Mouse (Mus musculus): Measurements from ENCODE around the gene Arl16.

Gene Arl16

GRCm38 (mm10) chr11:120444106-120444505, 23.3 kb downstream of the Arl16 start:
- DNase-seq = no peak

- DNase-seq = no peak
Measured at GRCm38 (mm10) chr11:120442765-120443280, 24.6 kb downstream of the Arl16 start.

- DNase-seq = no peak
Measured at GRCm38 (mm10) chr11:120442344-120442743, 25.1 kb downstream of the Arl16 start, which contains the start of gene Tspan10. Tspan10 (plus strand) TSS chr11:120442644.

DNA sequence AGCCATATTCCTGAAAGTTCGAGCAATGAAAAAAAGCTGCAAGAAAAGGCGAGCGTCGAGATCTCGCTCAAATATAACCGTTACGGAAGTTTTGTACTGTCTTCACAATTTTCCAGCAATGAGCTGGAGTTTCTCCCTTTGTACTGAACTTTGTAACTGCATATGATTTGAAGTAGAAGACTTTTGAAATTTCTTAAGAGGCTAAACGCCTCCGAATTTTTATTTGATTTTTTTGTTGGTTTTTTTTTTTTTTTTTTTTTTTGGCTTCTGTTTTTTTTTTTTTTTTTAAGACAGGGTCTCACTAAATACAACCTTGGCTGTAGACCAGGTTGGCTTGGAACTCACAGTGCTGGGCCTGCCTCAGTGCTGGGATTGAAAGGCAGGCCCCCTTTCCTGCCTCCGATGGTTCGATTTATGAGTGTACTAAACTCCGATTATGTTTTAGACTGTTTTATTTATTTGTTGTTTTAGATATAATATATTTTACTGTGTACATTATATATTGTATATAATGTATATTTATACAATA, 29.5 kb downstream of the Arl16 start:
- DNase-seq = no peak

DNA sequence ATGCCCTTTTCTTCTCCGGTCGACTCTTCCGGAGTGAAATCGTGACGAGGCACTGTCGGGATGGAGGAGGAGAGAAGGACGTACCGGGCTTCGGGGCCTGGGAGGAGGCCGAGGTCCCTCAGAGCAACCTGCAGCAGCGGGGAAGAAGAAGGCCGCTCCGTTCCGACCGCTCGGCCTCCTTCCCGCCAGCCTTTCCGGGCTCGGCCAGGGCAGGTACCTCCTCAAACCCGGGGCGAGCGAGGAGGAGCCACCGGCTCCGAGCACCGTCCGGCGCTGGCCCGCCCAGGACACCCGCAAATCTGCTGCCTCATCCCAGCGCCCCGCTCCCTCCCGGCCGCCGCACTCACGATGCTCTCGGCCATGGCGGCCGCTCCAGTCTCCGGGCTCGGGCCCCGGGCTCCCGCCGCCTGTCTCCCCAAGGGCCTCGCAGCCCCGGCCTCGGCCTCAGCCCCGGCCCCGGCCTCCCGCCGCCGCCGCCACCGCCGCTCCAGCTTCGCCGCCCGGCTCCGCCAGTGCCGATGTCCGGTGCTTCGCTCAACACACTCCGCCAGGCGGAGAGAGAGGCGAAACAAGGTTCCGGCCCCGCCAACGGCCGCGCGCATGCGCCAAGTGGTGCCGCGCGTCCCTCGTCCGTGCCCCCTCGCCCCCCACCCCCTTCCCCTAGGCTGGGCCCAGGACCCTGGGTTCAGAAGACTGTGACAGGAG, 30.1 kb downstream of the Arl16 start, which contains the start of gene Nploc4:
Gene Nploc4 (minus strand): TSS at position 557 of the 705 bp plus-strand sequence.
- peak; percentile 94 for DNase-seq

GRCm38 (mm10) chr11:120426727-120427126, 40.7 kb downstream of the Arl16 start:
- DNase-seq = no peak

DNA sequence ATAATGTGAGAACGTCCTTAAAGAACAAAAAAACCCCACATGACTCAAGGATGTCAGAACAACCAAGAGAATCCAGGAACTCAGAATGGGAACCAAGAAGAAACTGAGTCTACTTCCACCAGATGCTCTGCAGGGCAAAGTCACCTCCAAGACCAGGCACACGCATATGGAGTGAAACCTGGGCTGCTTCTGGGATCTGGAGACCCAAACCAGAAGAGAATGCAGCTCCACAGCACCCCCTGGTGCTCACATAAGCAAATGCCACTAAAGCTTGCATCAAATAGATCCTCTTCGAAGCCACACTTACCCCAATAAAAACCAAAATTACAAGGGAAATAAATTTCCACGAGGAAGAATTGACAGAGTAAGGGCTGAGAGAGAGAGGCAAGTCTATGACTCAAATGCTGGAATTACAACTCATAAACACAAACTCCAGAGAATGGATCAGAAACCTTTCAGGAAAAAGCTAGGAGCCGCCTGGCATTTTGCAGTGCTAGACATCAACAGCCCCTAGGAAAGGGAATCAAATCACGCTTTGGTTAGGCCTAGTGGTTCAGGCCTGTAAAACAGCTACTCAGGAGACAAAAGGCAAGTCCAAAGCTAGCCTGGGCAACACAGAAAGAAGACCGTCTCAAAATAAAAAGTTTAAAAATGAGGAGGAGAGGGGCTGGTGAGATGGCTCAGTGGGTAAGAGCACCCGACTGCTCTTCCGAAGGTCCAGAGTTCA, 43.7 kb downstream of the Arl16 start:
- peak; percentile 64 for DNase-seq

DNA sequence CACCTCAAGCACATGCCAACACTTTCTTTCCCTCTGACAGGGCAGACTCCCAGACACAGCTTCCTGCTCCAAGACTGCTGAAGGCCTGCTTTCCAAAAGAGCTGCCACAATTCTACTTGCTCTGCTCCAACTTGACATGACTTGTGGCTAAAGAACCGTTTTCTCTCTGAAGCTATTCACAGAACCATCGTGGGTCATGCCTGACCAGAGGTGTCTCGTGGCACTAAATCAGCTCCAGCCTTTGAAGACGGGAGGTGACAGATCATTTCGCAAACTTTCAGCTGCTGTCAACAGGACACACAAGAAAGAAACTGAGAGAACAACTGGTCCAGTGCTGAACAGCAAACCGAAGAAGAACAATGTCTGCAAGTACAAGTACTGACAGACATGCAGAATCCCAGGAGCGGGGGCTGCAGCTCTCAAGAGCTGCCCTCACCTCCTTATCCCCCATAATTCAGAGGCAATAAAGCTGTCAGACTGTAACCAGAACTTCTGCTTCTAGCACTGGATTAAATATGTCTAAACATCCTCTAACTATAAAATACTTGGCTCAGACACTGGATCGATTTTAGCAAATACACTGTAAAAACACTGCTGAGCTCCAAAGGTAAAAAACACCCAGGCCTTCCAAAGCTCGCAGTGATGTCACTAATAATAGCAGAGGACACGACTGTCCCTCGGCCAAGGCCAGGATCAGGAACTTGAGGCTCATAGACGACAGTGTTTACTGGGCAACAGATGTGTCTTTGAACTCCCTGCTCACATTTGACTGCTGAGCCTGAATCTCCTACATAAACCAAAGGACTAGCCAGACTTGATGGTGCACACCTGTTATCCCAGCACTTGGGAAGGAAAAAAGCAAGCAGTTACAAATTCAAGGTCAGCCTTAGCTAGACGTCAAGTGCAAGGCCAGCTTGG, 44.5 kb downstream of the Arl16 start:
- peak; percentile 7 for DNase-seq

GRCm38 (mm10) chr11:120418592-120418991, 48.8 kb downstream of the Arl16 start:
- DNase-seq = no peak

GRCm38 (mm10) chr11:120417852-120418251, 49.6 kb downstream of the Arl16 start:
- DNase-seq = no peak

Data from lung, postnatal 10 days (tissue).